Mouse (Mus musculus): ENCODE results near the gene Vmn1r10.

Gene Vmn1r10

GRCm38 (mm10) chr6:57109154-57109553 is at the start of gene Vmn1r10:
Gene Vmn1r10 (plus strand): TSS chr6:57109454.
- DNase-seq (ENCODE audit: low spot score): no peak

- no peak for DNase-seq (ENCODE audit: low spot score)
These were observed 45.5 kb upstream of the Vmn1r10 start for GRCm38 (mm10) chr6:57063730-57064129.

- DNase-seq (ENCODE audit: low spot score): no peak
These were observed 42.8 kb upstream of the Vmn1r10 start, which contains the start of gene Vmn1r9 for GRCm38 (mm10) chr6:57066487-57066886. Gene Vmn1r9 (plus strand): TSS chr6:57066787.

- DNase-seq (ENCODE audit: low spot score): no peak
These were observed 2.9 kb upstream of the Vmn1r10 start for GRCm38 (mm10) chr6:57106358-57106757.

- DNase-seq (ENCODE audit: low spot score): no peak
These were observed 23.9 kb downstream of the Vmn1r10 start, which contains the start of gene Vmn1r11 for GRCm38 (mm10) chr6:57133155-57133554. Gene Vmn1r11 (plus strand): TSS chr6:57133455.

GRCm38 (mm10) chr6:57156619-57157018 is 47.4 kb downstream of the Vmn1r10 start, which contains the start of gene Vmn1r12:
Gene Vmn1r12 (plus strand): TSS chr6:57156919.
- DNase-seq (ENCODE audit: low spot score): no peak

Measured in urinary bladder, postnatal 25 days (tissue).